Mouse (Mus musculus) limb, embryonic 11.5 days (tissue): ENCODE results near the gene Dlg2. TPM values are rescaled to one million over a fixed set of nuclear protein-coding genes. Genes with fewer than 3 reads are reported as not detected.

Source experiments
- ATAC-seq: fragments of 200-750 bp; cut with Nextera tagmentation; 2 replicates; pipeline ENCODE4 v1.8.0; 2017; ENCODE audit warnings: low read depth; ENCODE audit not compliant: insufficient number of reproducible peaks, low FRiP score, low TSS enrichment
- DNase-seq: peaks from one replicate; pipeline ENCODE4 v3.0.0-alpha.2; 2015; ENCODE audit warnings: low spot score
- H3K27ac ChIP-seq: fragments of 300-500 bp; sonication (generic); replicated peaks from 2 replicates; pipeline ENCODE4 v1.5.1; 2014; ENCODE audit warnings: low read depth, mild to moderate bottlenecking, low read length
- H3K27me3 ChIP-seq: fragments of 300-500 bp; sonication (generic); 2 replicates; pipeline ENCODE4 v1.6.1; 2014; ENCODE audit warnings: mild to moderate bottlenecking, low read length, mixed read lengths; ENCODE audit not compliant: control insufficient read depth, insufficient read depth
- H3K36me3 ChIP-seq: fragments of 300-500 bp; sonication (generic); 2 replicates; pipeline ENCODE4 v1.6.1; 2014; ENCODE audit warnings: mild to moderate bottlenecking, low read length, moderate library complexity, mixed read lengths; ENCODE audit not compliant: control insufficient read depth, insufficient read depth
- H3K4me1 ChIP-seq: fragments of 300-500 bp; sonication (generic); 2 replicates; pipeline ENCODE4 v1.6.1; 2014; ENCODE audit warnings: low read length, mixed read lengths; ENCODE audit not compliant: control insufficient read depth, insufficient read depth
- H3K4me2 ChIP-seq: fragments of 300-500 bp; sonication (generic); 2 replicates; pipeline ENCODE4 v1.6.1; 2014; ENCODE audit warnings: low read depth, mild to moderate bottlenecking, moderate library complexity; ENCODE audit not compliant: severe bottlenecking
- H3K4me3 ChIP-seq: fragments of 300-500 bp; sonication (generic); 2 replicates; pipeline ENCODE4 v1.5.1; 2014; ENCODE audit warnings: low read depth, low read length
- H3K9ac ChIP-seq: fragments of 300-500 bp; sonication (generic); 2 replicates; pipeline ENCODE4 v1.6.1; 2014; ENCODE audit warnings: mild to moderate bottlenecking, low read length
- H3K9me3 ChIP-seq: fragments of 300-500 bp; sonication (generic); 2 replicates; pipeline ENCODE4 v1.6.1; 2016; ENCODE audit warnings: low read length; ENCODE audit not compliant: control insufficient read depth
- WGBS: fragments of 180-500 bp; shearing (Covaris S2); extraction: QIAGEN DNeasy Blood & Tissue Kit; methylation state at CpG from one replicate; pipeline ENCODE4 v1.1.7; 2014; 5-methylcytosine and 5-hydroxymethylcytosine counted together
- polyA plus RNA-seq: library from polyadenylated mRNA; unstranded; fragments of >200 nt; fragmentation: Nextera tagmentation; extraction: Ambion mirVana; gene quantifications from 2 replicates; pipeline ENCODE4 v1.2.1, GENCODE M21; 2014

Dlg2 gene
- polyA plus RNA-seq, 1 experiment from 2014 or later, result 1.3 TPM

GRCm38 (mm10) chr7:92210701-92211100 is 1734.2 kb downstream of the Dlg2 start:
- Histone ChIP-seq H3K27ac (no peak overlapping the region), H3K9me3 (no peaks in the 10 kb centered on the region)
- no peak for ATAC-seq

GRCm38 (mm10) chr7:92213751-92214150 is 1737.3 kb downstream of the Dlg2 start:
- Histone ChIP-seq H3K9ac (no peak overlapping the region), H3K4me3 (no peak overlapping the region), H3K9me3 (no peaks in the 10 kb centered on the region), H3K27ac (no peak overlapping the region), H3K27me3 (no peaks in the 10 kb centered on the region), H3K4me1 (no peaks in the 10 kb centered on the region), H3K4me2 (no peak overlapping the region), H3K36me3 (no peaks in the 10 kb centered on the region)
- no peak for ATAC-seq
- 93% methylated on average over 5 of the region's 5 CpGs for WGBS
- DNase-seq, result no peak

More at GRCm38 (mm10) chr7:92210701-92211100, 1734.2 kb downstream of the Dlg2 start:
- no peaks in the 10 kb centered on the region for H3K36me3 ChIP-seq
- H3K4me2 ChIP-seq, result no peak overlapping the region
- DNase-seq, result no peak
- H3K27me3 ChIP-seq, result no peaks in the 10 kb centered on the region
- no peak overlapping the region for H3K9ac ChIP-seq
- H3K4me1 ChIP-seq, result no peaks in the 10 kb centered on the region
- 78% methylated on average over 5 of the region's 5 CpGs for WGBS
- no peak overlapping the region for H3K4me3 ChIP-seq

GRCm38 (mm10) chr7:92218171-92218570 is 1741.7 kb downstream of the Dlg2 start:
- no peaks in the 10 kb centered on the region for H3K9me3 ChIP-seq
- no peak overlapping the region for H3K9ac ChIP-seq
- no peak overlapping the region for H3K4me3 ChIP-seq
- DNase-seq (no peak), ATAC-seq (no peak)
- H3K4me2 ChIP-seq, result no peak overlapping the region
- no peaks in the 10 kb centered on the region for H3K36me3 ChIP-seq
- H3K27me3 ChIP-seq, result no peaks in the 10 kb centered on the region
- H3K4me1 ChIP-seq, result no peaks in the 10 kb centered on the region
- H3K27ac ChIP-seq, result no peak overlapping the region

GRCm38 (mm10) chr7:92220619-92221018 is 1744.1 kb downstream of the Dlg2 start:
- no peak for DNase-seq
- H3K4me3 ChIP-seq, result no peak overlapping the region
- no peak overlapping the region for H3K4me2 ChIP-seq
- H3K27me3 ChIP-seq, result no peaks in the 10 kb centered on the region
- no peaks in the 10 kb centered on the region for H3K36me3 ChIP-seq
- ATAC-seq, result no peak
- no peak overlapping the region for H3K9ac ChIP-seq
- no peak overlapping the region for H3K27ac ChIP-seq
- no peaks in the 10 kb centered on the region for H3K4me1 ChIP-seq
- no peaks in the 10 kb centered on the region for H3K9me3 ChIP-seq

GRCm38 (mm10) chr7:92234476-92235202 is 1758.2 kb downstream of the Dlg2 start:
- no peaks in the 10 kb centered on the region for H3K9me3 ChIP-seq
- ATAC-seq (no peak), DNase-seq (no peak)
- WGBS, result 81% methylated on average over 11 of the region's 11 CpGs
- no peaks in the 10 kb centered on the region for H3K36me3 ChIP-seq
- H3K9ac ChIP-seq, result no peak overlapping the region
- no peaks in the 10 kb centered on the region for H3K27me3 ChIP-seq
- no peak overlapping the region for H3K27ac ChIP-seq
- no peak overlapping the region for H3K4me3 ChIP-seq
- H3K4me2 ChIP-seq, result no peak overlapping the region
- peaks cover 9% of the 10 kb centered on the region for H3K4me1 ChIP-seq

GRCm38 (mm10) chr7:92235541-92236031 is 1759.1 kb downstream of the Dlg2 start:
- 43% methylated on average over 12 of the region's 12 CpGs for WGBS
- no peak overlapping the region for H3K9ac ChIP-seq
- no peak overlapping the region for H3K27ac ChIP-seq
- H3K4me1 ChIP-seq, result peaks cover 9% of the 10 kb centered on the region
- ATAC-seq (peak; percentile 76; the same call in 1 of the 2 replicates), DNase-seq (peak; percentile 43)
- no peak overlapping the region for H3K4me3 ChIP-seq
- peak overlapping the region; percentile 15; the same call in 1 of the 2 replicates for H3K4me2 ChIP-seq
- no peaks in the 10 kb centered on the region for H3K36me3 ChIP-seq
- H3K27me3 ChIP-seq, result no peaks in the 10 kb centered on the region
- H3K9me3 ChIP-seq, result no peaks in the 10 kb centered on the region

GRCm38 (mm10) chr7:92240908-92241307 is 1764.4 kb downstream of the Dlg2 start:
- WGBS, result 86% methylated on average over 2 of the region's 2 CpGs
- Histone ChIP-seq H3K9ac (no peak overlapping the region), H3K36me3 (no peaks in the 10 kb centered on the region), H3K4me1 (peaks cover 6% of the 10 kb centered on the region), H3K4me3 (no peak overlapping the region), H3K9me3 (no peaks in the 10 kb centered on the region), H3K4me2 (no peak overlapping the region), H3K27me3 (no peaks in the 10 kb centered on the region), H3K27ac (no peak overlapping the region)
- ATAC-seq (no peak), DNase-seq (no peak)

- H3K27ac ChIP-seq, result no peak overlapping the region
- 91% methylated on average over 3 of the region's 3 CpGs for WGBS
- no peaks in the 10 kb centered on the region for H3K27me3 ChIP-seq
- no peak overlapping the region for H3K4me2 ChIP-seq
- H3K4me3 ChIP-seq, result no peak overlapping the region
- no peaks in the 10 kb centered on the region for H3K9me3 ChIP-seq
- DNase-seq (no peak), ATAC-seq (no peak)
- H3K36me3 ChIP-seq, result no peaks in the 10 kb centered on the region
- H3K9ac ChIP-seq, result no peak overlapping the region
- H3K4me1 ChIP-seq, result no peaks in the 10 kb centered on the region
These were observed 1771.1 kb downstream of the Dlg2 start for GRCm38 (mm10) chr7:92247594-92247993.

- Histone ChIP-seq H3K9ac (no peak overlapping the region), H3K27ac (no peak overlapping the region), H3K27me3 (no peaks in the 10 kb centered on the region), H3K4me1 (no peaks in the 10 kb centered on the region), H3K36me3 (no peaks in the 10 kb centered on the region), H3K4me3 (no peak overlapping the region), H3K9me3 (no peaks in the 10 kb centered on the region), H3K4me2 (no peak overlapping the region)
- 54% methylated on average over 5 of the region's 5 CpGs for WGBS
- no peak for DNase-seq
- no peak for ATAC-seq
These were observed 1772.1 kb downstream of the Dlg2 start for GRCm38 (mm10) chr7:92248619-92249018.
